Mouse (Mus musculus): ENCODE results near the gene Retreg3. TPM values are rescaled to one million over a fixed set of nuclear protein-coding genes. Genes with fewer than 3 reads are reported as not detected.

The Retreg3 gene
- polyA plus RNA-seq, 1 experiment from 2014 or later: 12.6 TPM

GRCm38 (mm10) chr11:101094930-101095313, 24.8 kb downstream of the Retreg3 start:
- H3K4me1 ChIP-seq: peaks cover 21% of the 10 kb centered on the region
- peak overlapping the region; percentile 94 for H3K27ac ChIP-seq
- H3K36me3 ChIP-seq: peaks cover 74% of the 10 kb centered on the region
- H3K27me3 ChIP-seq (ENCODE audit: insufficient read depth, poor library complexity, severe bottlenecking): no peaks in the 10 kb centered on the region
- H3K4me3 ChIP-seq: peak overlapping the region; percentile 83
- under 1% methylated on average over 18 of the region's 18 CpGs for WGBS
- DNase-seq (ENCODE audit: low spot score): no peak
- no peaks in the 10 kb centered on the region for H3K9me3 ChIP-seq

- no peak for DNase-seq (ENCODE audit: low spot score)
- H3K27ac ChIP-seq: no peak overlapping the region
- 93% methylated on average over 1 of the region's 1 CpGs for WGBS
- H3K27me3 ChIP-seq (ENCODE audit: insufficient read depth, poor library complexity, severe bottlenecking): no peaks in the 10 kb centered on the region
- 0 out of 2 replicates have a peak overlapping the region, but pooled peaks have one; percentile 1 for H3K4me3 ChIP-seq
- no peaks in the 10 kb centered on the region for H3K9me3 ChIP-seq
- peaks cover 67% of the 10 kb centered on the region for H3K36me3 ChIP-seq
- peaks cover 44% of the 10 kb centered on the region for H3K4me1 ChIP-seq
Observed at GRCm38 (mm10) chr11:101089931-101090330, 29.8 kb downstream of the Retreg3 start.

- Histone ChIP-seq H3K9me3 (no peaks in the 10 kb centered on the region), H3K27ac (peak overlapping the region; percentile 92), H3K36me3 (peaks cover 56% of the 10 kb centered on the region), H3K27me3 (ENCODE audit: insufficient read depth, poor library complexity, severe bottlenecking) (no peaks in the 10 kb centered on the region), H3K4me3 (peak overlapping the region; percentile 95), H3K4me1 (peaks cover 54% of the 10 kb centered on the region)
- 10% methylated on average over 8 of the region's 8 CpGs for WGBS
- no peak for DNase-seq (ENCODE audit: low spot score)
Observed at GRCm38 (mm10) chr11:101087682-101088055, 32.0 kb downstream of the Retreg3 start.

GRCm38 (mm10) chr11:101086756-101087681, 32.7 kb downstream of the Retreg3 start, which contains the start of gene Mlx:
Gene Mlx, plus strand, starts transcription at chr11:101087277.
- Histone ChIP-seq H3K27ac (peak within 1 kb of the TSS; percentile 92), H3K9me3 (no peaks in the 10 kb centered on the region), H3K4me1 (peaks cover 54% of the 10 kb centered on the region), H3K27me3 (ENCODE audit: insufficient read depth, poor library complexity, severe bottlenecking) (no peaks in the 10 kb centered on the region), H3K36me3 (peaks cover 50% of the 10 kb centered on the region), H3K4me3 (peak within 1 kb of the TSS; percentile 95)
- DNase-seq (ENCODE audit: low spot score): peak; percentile 95
- WGBS: 2% methylated on average over 52 of the region's 52 CpGs

- H3K4me1 ChIP-seq: peaks cover 60% of the 10 kb centered on the region
- WGBS: 81% methylated on average over 6 of the region's 6 CpGs
- H3K9me3 ChIP-seq: no peaks in the 10 kb centered on the region
- peaks cover 4% of the 10 kb centered on the region for H3K27me3 ChIP-seq (ENCODE audit: insufficient read depth, poor library complexity, severe bottlenecking)
- no peak for DNase-seq (ENCODE audit: low spot score)
- peak overlapping the region; percentile 95 for H3K4me3 ChIP-seq
- H3K36me3 ChIP-seq: peaks cover 43% of the 10 kb centered on the region
- peak overlapping the region; percentile 92 for H3K27ac ChIP-seq
Observed at GRCm38 (mm10) chr11:101086323-101086674, 33.4 kb downstream of the Retreg3 start.

GRCm38 (mm10) chr11:101085617-101086322, 33.9 kb downstream of the Retreg3 start:
- H3K9me3 ChIP-seq: no peaks in the 10 kb centered on the region
- H3K27ac ChIP-seq: peak overlapping the region; percentile 92; the same call in 1 of the 2 replicates
- H3K36me3 ChIP-seq: peaks cover 37% of the 10 kb centered on the region
- WGBS: 91% methylated on average over 18 of the region's 18 CpGs
- no peak for DNase-seq (ENCODE audit: low spot score)
- peaks cover 9% of the 10 kb centered on the region for H3K27me3 ChIP-seq (ENCODE audit: insufficient read depth, poor library complexity, severe bottlenecking)
- H3K4me3 ChIP-seq: no peak overlapping the region
- H3K4me1 ChIP-seq: peaks cover 60% of the 10 kb centered on the region

GRCm38 (mm10) chr11:101084811-101085210, 34.9 kb downstream of the Retreg3 start:
- WGBS: 91% methylated on average over 12 of the region's 12 CpGs
- Histone ChIP-seq H3K9me3 (no peaks in the 10 kb centered on the region), H3K27me3 (ENCODE audit: insufficient read depth, poor library complexity, severe bottlenecking) (peaks cover 19% of the 10 kb centered on the region), H3K4me3 (no peak overlapping the region), H3K4me1 (peaks cover 62% of the 10 kb centered on the region), H3K36me3 (peaks cover 28% of the 10 kb centered on the region), H3K27ac (no peak overlapping the region)
- DNase-seq (ENCODE audit: low spot score): no peak

- DNase-seq (ENCODE audit: low spot score): no peak
- H3K4me1 ChIP-seq: peaks cover 68% of the 10 kb centered on the region
- WGBS: 83% methylated on average over 14 of the region's 14 CpGs
- H3K9me3 ChIP-seq: no peaks in the 10 kb centered on the region
- peak overlapping the region; percentile 42; the same call in 1 of the 2 replicates for H3K27ac ChIP-seq
- H3K36me3 ChIP-seq: peaks cover 22% of the 10 kb centered on the region
- peaks cover 25% of the 10 kb centered on the region for H3K27me3 ChIP-seq (ENCODE audit: insufficient read depth, poor library complexity, severe bottlenecking)
- no peak overlapping the region for H3K4me3 ChIP-seq
Observed at GRCm38 (mm10) chr11:101084246-101084645, 35.4 kb downstream of the Retreg3 start.

GRCm38 (mm10) chr11:101083083-101083697, 36.5 kb downstream of the Retreg3 start:
- Histone ChIP-seq H3K27ac (peak overlapping the region; percentile 89), H3K4me3 (peak overlapping the region; percentile 78), H3K4me1 (peaks cover 70% of the 10 kb centered on the region), H3K9me3 (no peaks in the 10 kb centered on the region), H3K36me3 (peaks cover 13% of the 10 kb centered on the region), H3K27me3 (ENCODE audit: insufficient read depth, poor library complexity, severe bottlenecking) (peaks cover 35% of the 10 kb centered on the region)
- DNase-seq (ENCODE audit: low spot score): no peak
- WGBS: 41% methylated on average over 19 of the region's 19 CpGs

- Histone ChIP-seq H3K9me3 (no peaks in the 10 kb centered on the region), H3K27ac (peak within 1 kb of the TSS; percentile 89), H3K27me3 (ENCODE audit: insufficient read depth, poor library complexity, severe bottlenecking) (peaks cover 43% of the 10 kb centered on the region), H3K4me3 (peak within 1 kb of the TSS; percentile 78), H3K4me1 (peaks cover 63% of the 10 kb centered on the region), H3K36me3 (peaks cover 13% of the 10 kb centered on the region)
- under 1% methylated on average over 51 of the region's 51 CpGs for WGBS
- peak; percentile 97 for DNase-seq (ENCODE audit: low spot score)
Observed at GRCm38 (mm10) chr11:101082208-101083082, 37.2 kb downstream of the Retreg3 start, which contains the start of gene Coasy. Gene Coasy, plus strand, starts transcription at chr11:101082565.

GRCm38 (mm10) chr11:101081659-101082058, 38.0 kb downstream of the Retreg3 start:
- H3K27ac ChIP-seq: peak overlapping the region; percentile 89
- DNase-seq (ENCODE audit: low spot score): no peak
- H3K4me3 ChIP-seq: peak overlapping the region; percentile 78
- 6% methylated on average over 10 of the region's 10 CpGs for WGBS
- peaks cover 56% of the 10 kb centered on the region for H3K4me1 ChIP-seq
- H3K27me3 ChIP-seq (ENCODE audit: insufficient read depth, poor library complexity, severe bottlenecking): peaks cover 51% of the 10 kb centered on the region
- H3K36me3 ChIP-seq: peaks cover 18% of the 10 kb centered on the region
- no peaks in the 10 kb centered on the region for H3K9me3 ChIP-seq

GRCm38 (mm10) chr11:101080421-101080820, 39.3 kb downstream of the Retreg3 start:
- no peak overlapping the region for H3K27ac ChIP-seq
- H3K4me1 ChIP-seq: peaks cover 44% of the 10 kb centered on the region
- peaks cover 14% of the 10 kb centered on the region for H3K36me3 ChIP-seq
- no peak for DNase-seq (ENCODE audit: low spot score)
- H3K9me3 ChIP-seq: no peaks in the 10 kb centered on the region
- WGBS: 68% methylated on average over 5 of the region's 5 CpGs
- H3K27me3 ChIP-seq (ENCODE audit: insufficient read depth, poor library complexity, severe bottlenecking): peaks cover 60% of the 10 kb centered on the region
- no peak overlapping the region for H3K4me3 ChIP-seq
